Mouse (Mus musculus) embryonic facial prominence, embryonic 11.5 days (tissue): ENCODE data around the gene St8sia2. TPM values are rescaled to one million over a fixed set of nuclear protein-coding genes. Genes with fewer than 3 reads are reported as not detected.

Source experiments
- ATAC-seq: fragments of 200-750 bp; cut with Nextera tagmentation; replicated peaks from 2 replicates; pipeline ENCODE4 v1.8.0; 2017; ENCODE audit warnings: low read depth; ENCODE audit not compliant: insufficient number of reproducible peaks, low FRiP score, low TSS enrichment
- DNase-seq: peaks from one replicate; pipeline ENCODE4 v3.0.0-alpha.2; 2015; ENCODE audit warnings: low spot score
- H3K27ac ChIP-seq: fragments of 300-500 bp; sonication (generic); replicated peaks from 2 replicates; pipeline ENCODE4 v1.5.1; 2014; ENCODE audit warnings: mild to moderate bottlenecking, low read depth, low read length, control low read depth
- H3K27me3 ChIP-seq: fragments of 300-500 bp; sonication (generic); 2 replicates; pipeline ENCODE4 v1.6.1; 2014; ENCODE audit warnings: mild to moderate bottlenecking, low read length, moderate library complexity, mixed read lengths; ENCODE audit not compliant: control insufficient read depth, insufficient read depth
- H3K36me3 ChIP-seq: fragments of 300-500 bp; sonication (generic); replicated peaks from 2 replicates; pipeline ENCODE4 v1.6.1; 2014; ENCODE audit warnings: low read depth, mild to moderate bottlenecking, low read length, moderate library complexity, mixed read lengths; ENCODE audit not compliant: control insufficient read depth, insufficient read depth
- H3K4me1 ChIP-seq: fragments of 300-500 bp; sonication (generic); 2 replicates; pipeline ENCODE4 v1.6.1; 2014; ENCODE audit warnings: low read length, mixed read lengths; ENCODE audit not compliant: control insufficient read depth, insufficient read depth
- H3K4me2 ChIP-seq: fragments of 300-500 bp; sonication (generic); 2 replicates; pipeline ENCODE4 v1.6.1; 2014; ENCODE audit warnings: low read depth, mild to moderate bottlenecking, control low read depth, low read length, moderate library complexity
- H3K4me3 ChIP-seq: fragments of 300-500 bp; sonication (generic); 2 replicates; pipeline ENCODE4 v1.5.1; 2014; ENCODE audit warnings: low read depth, low read length, control low read depth
- H3K9ac ChIP-seq: fragments of 300-500 bp; sonication (generic); replicated peaks from 2 replicates; pipeline ENCODE4 v1.6.1; 2014; ENCODE audit warnings: mild to moderate bottlenecking, control low read depth, low read length
- H3K9me3 ChIP-seq: fragments of 300-500 bp; sonication (generic); replicated peaks from 2 replicates; pipeline ENCODE4 v1.6.1; 2016; ENCODE audit warnings: mild to moderate bottlenecking, low read length, inconsistent platforms, mixed read lengths; ENCODE audit not compliant: control insufficient read depth
- WGBS: fragments of 180-500 bp; shearing (Covaris S2); extraction: QIAGEN DNeasy Blood & Tissue Kit; methylation state at CpG from one replicate; pipeline ENCODE4 v1.1.7; 2014; 5-methylcytosine and 5-hydroxymethylcytosine counted together
- polyA plus RNA-seq: library from polyadenylated mRNA; unstranded; fragments of >200 nt; fragmentation: Nextera tagmentation; extraction: Ambion mirVana; gene quantifications from 2 replicates; pipeline ENCODE4 v1.2.1, GENCODE M21; 2014

St8sia2 gene
- polyA plus RNA-seq, 1 experiment from 2014 or later, result 24.7 TPM

DNA sequence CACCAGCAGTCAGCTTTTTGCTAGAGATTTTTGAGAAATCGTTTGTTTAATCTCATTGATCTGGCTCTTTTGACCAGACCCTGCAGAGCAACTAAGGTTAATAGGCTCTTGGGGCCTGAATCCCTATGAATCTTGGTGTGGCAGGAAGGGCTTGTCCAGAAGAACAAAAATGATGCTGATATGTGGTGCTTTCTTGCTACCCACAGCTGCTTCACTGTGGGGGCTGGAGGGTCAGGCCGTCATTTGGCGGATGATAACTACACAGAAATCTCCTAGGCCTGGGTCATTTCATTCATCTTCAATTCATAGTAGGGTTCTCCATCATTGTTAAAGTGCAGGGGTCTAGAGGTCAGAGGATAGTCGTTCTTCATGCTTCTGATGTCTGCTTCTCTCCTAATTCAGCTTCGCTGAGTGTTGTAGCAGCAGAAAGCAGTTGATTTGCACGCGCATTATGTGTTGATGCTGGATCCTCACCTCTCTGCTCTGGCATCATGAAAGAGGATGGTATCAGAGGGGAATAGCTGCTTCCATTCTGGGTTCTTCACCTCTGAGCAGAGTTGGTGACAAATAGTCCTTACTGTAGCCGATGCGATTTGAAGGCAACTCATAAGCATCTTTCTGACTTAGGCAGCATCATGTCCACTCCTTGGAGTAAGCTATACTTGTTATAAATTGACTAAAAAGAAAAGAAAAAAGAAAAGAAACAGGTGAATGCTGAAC, 122.4 kb downstream of the St8sia2 start:
- DNase-seq (no peak), ATAC-seq (no peak)
- Histone ChIP-seq H3K36me3 (no peaks in the 10 kb centered on the region), H3K4me2 (no peak overlapping the region), H3K9ac (no peak overlapping the region), H3K9me3 (no peaks in the 10 kb centered on the region), H3K4me1 (no peaks in the 10 kb centered on the region), H3K4me3 (no peak overlapping the region), H3K27ac (no peak overlapping the region), H3K27me3 (no peaks in the 10 kb centered on the region)
- 82% methylated on average over 9 of the region's 9 CpGs for WGBS

DNA sequence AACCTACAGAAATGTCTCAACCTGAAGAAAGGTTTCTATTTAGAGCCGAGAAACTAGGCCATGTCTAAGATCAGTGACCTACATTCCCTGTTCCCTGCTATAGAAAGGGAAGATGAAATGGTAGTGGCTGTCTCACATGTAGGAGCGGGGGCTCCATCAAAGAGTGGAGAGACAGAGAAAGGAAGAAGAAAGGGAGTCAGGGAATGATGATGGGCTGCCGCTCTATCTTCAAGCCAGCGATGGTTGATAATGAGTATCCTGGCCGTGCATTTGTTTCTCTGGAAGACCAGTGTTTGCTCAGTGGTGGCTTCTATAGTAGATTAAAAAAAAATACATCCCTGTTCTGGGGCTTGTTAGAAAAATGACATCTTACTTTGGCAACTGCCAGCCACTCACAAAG, 123.0 kb downstream of the St8sia2 start:
- H3K4me2 ChIP-seq, result no peak overlapping the region
- WGBS, result 90% methylated on average over 5 of the region's 5 CpGs
- DNase-seq (no peak), ATAC-seq (no peak)
- H3K9me3 ChIP-seq, result no peaks in the 10 kb centered on the region
- H3K9ac ChIP-seq, result no peak overlapping the region
- H3K4me1 ChIP-seq, result no peaks in the 10 kb centered on the region
- H3K4me3 ChIP-seq, result no peak overlapping the region
- H3K27me3 ChIP-seq, result no peaks in the 10 kb centered on the region
- H3K27ac ChIP-seq, result no peak overlapping the region
- H3K36me3 ChIP-seq, result no peaks in the 10 kb centered on the region
